In the genomic region with DNA sequence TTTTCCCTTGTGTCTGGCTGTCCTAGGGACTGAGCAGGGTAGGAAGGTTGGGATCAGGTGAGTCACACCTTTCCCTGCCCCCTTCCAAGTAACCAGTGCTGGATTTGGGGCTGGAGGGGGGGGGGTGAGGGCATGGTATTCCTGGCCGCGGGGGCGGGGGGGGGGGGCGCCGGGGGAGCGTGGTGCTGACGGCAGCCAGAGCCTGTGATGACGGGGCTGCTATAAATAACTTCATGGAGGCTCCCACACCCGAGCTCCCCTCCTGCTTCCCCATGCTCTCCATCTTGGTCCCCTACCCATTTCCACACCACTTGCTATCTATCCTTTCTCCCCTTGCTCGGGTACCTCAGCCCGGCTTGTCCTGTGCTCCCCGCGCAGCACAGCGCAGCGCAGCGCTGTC, we compare ENCODE assay signal across 10 mouse cellular contexts. TPM values are rescaled to one million over a fixed set of nuclear protein-coding genes. Genes with fewer than 3 reads are reported as not detected.
A peak's percentile ranks its signal among the peaks of the same experiment; 100 is the strongest.
DNase-seq lines count a peak whose midpoint lies in the region; ATAC-seq and TF ChIP-seq lines count a peak whose summit lies in the region.
"Had no signal": no experiment of that assay in that cellular context is flagged by ENCODE, and none has a peak within 500 bp of the region (broad histone marks: within the 10 kb centered on the region; RNA-seq: fewer than 3 reads in every experiment).

No protein-coding gene starts in this region.

- peaks cover 17% of the 10 kb centered on the region for H3K36me3 ChIP-seq in liver, embryonic 12.5 days
- no peaks in the 10 kb centered on the region for H3K36me3 ChIP-seq in liver, postnatal 0 days (replicated peaks; ENCODE audit: insufficient read depth, low read length)
- peaks cover 44% of the 10 kb centered on the region for H3K36me3 ChIP-seq in forebrain, embryonic 15.5 days
- H3K36me3 ChIP-seq in intestine, embryonic 16.5 days (ENCODE audit: control insufficient read depth, insufficient read depth, low read length) = 0 out of 2 replicates have a peak, but pooled peaks cover 4% of the 10 kb centered on the region
- H3K36me3 ChIP-seq in neural tube, embryonic 15.5 days = peaks cover 40% of the 10 kb centered on the region

- no peak overlapping the region for H3K4me3 ChIP-seq in liver, embryonic 12.5 days
- H3K4me3 ChIP-seq in liver, postnatal 0 days (ENCODE audit: low read depth, low read length) = no peak overlapping the region
- H3K4me3 ChIP-seq in forebrain, embryonic 15.5 days = peak overlapping the region; percentile 71; the same call in 1 of the 2 replicates
- H3K4me3 ChIP-seq in intestine, embryonic 16.5 days (ENCODE audit: low read length) = peak overlapping the region; percentile 19
- H3K4me3 ChIP-seq in neural tube, embryonic 15.5 days (replicated peaks) = peak overlapping the region; percentile 3

- no peak overlapping the region for H3K27ac ChIP-seq in liver, embryonic 12.5 days
- H3K27ac ChIP-seq in liver, postnatal 0 days (ENCODE audit: low read depth) = no peak overlapping the region
- 0 out of 2 replicates have a peak overlapping the region, but pooled peaks have one; percentile 25 for H3K27ac ChIP-seq in forebrain, embryonic 15.5 days (replicated peaks)
- H3K27ac ChIP-seq in intestine, embryonic 16.5 days (ENCODE audit: low read length) = no peak overlapping the region
- H3K27ac ChIP-seq in neural tube, embryonic 15.5 days (replicated peaks) = no peak overlapping the region; the same call in 1 of the 2 replicates

- 50% methylated on average over 7 of the region's 16 CpGs for WGBS in liver, embryonic 12.5 days (ENCODE audit: insufficient replicate concordance)
- 45% methylated on average over 9 of the region's 16 CpGs for WGBS in liver, postnatal 0 days (ENCODE audit: insufficient replicate concordance)
- 28% methylated on average over 12 of the region's 16 CpGs for WGBS in forebrain, embryonic 15.5 days
- 14% methylated on average over 14 of the region's 16 CpGs for WGBS in intestine, embryonic 16.5 days
- 17% methylated on average over 12 of the region's 16 CpGs for WGBS in neural tube, embryonic 15.5 days

- peaks cover 36% of the 10 kb centered on the region for H3K27me3 ChIP-seq in liver, embryonic 12.5 days (replicated peaks)
- peaks cover 23% of the 10 kb centered on the region for H3K27me3 ChIP-seq in liver, postnatal 0 days (ENCODE audit: insufficient read depth, low read length)
- no peaks in the 10 kb centered on the region for H3K27me3 ChIP-seq in forebrain, embryonic 15.5 days
- H3K27me3 ChIP-seq in intestine, embryonic 16.5 days (replicated peaks; ENCODE audit: control insufficient read depth, insufficient read depth, low read length) = no peaks in the 10 kb centered on the region; the same call in 1 of the 2 replicates
- no peaks in the 10 kb centered on the region for H3K27me3 ChIP-seq in neural tube, embryonic 15.5 days (replicated peaks)
- H3K27me3 ChIP-seq: Patski had no signal

- peaks cover 98% of the 10 kb centered on the region for H3K4me1 ChIP-seq in liver, embryonic 12.5 days
- H3K4me1 ChIP-seq in liver, postnatal 0 days (ENCODE audit: insufficient read depth) = peaks cover 35% of the 10 kb centered on the region
- peaks cover 52% of the 10 kb centered on the region for H3K4me1 ChIP-seq in forebrain, embryonic 15.5 days
- peaks cover 45% of the 10 kb centered on the region for H3K4me1 ChIP-seq in intestine, embryonic 16.5 days (ENCODE audit: control insufficient read depth, insufficient read depth, low read length)
- peaks cover 55% of the 10 kb centered on the region for H3K4me1 ChIP-seq in neural tube, embryonic 15.5 days

- H3K9ac ChIP-seq in liver, embryonic 12.5 days = peak overlapping the region; percentile 55
- no peak overlapping the region for H3K9ac ChIP-seq in liver, postnatal 0 days (replicated peaks)
- H3K9ac ChIP-seq in forebrain, embryonic 15.5 days (replicated peaks) = 0 out of 2 replicates have a peak overlapping the region, but pooled peaks have one; percentile 13
- peak overlapping the region; percentile 53; the same call in 1 of the 2 replicates for H3K9ac ChIP-seq in intestine, embryonic 16.5 days (ENCODE audit: low read depth, low read length)
- H3K9ac ChIP-seq in neural tube, embryonic 15.5 days (replicated peaks) = peak overlapping the region; percentile 54; the same call in 1 of the 2 replicates

- no peak for TF ChIP-seq CTCF in liver, postnatal 0 days (IDR thresholded peaks at IDR 0.05; ENCODE audit: low read depth)

- no peaks in the 10 kb centered on the region for H3K9me3 ChIP-seq in liver, embryonic 12.5 days (replicated peaks)
- no peaks in the 10 kb centered on the region for H3K9me3 ChIP-seq in liver, postnatal 0 days (ENCODE audit: low read length)
- H3K9me3 ChIP-seq in forebrain, embryonic 15.5 days = no peaks in the 10 kb centered on the region
- no peaks in the 10 kb centered on the region for H3K9me3 ChIP-seq in intestine, embryonic 16.5 days (ENCODE audit: control insufficient read depth, low read length)
- H3K9me3 ChIP-seq in neural tube, embryonic 15.5 days (replicated peaks) = no peaks in the 10 kb centered on the region

- TF ChIP-seq EP300 in liver, postnatal 0 days (IDR thresholded peaks at IDR 0.05; ENCODE audit: low read depth) = no peak

- no peak for DNase-seq in liver, postnatal 0 days
- DNase-seq in adrenal gland, postnatal 4 days (ENCODE audit: low spot score in 2 of 2) = no peak
- no peak for DNase-seq in cerebellum, postnatal 25 days
- DNase-seq in frontal cortex, postnatal 14 days (ENCODE audit: low spot score in 2 of 2) = no peak
- DNase-seq: lung, postnatal 10 days had no signal

- ATAC-seq in liver, embryonic 12.5 days = no peak
- no peak for ATAC-seq in liver, postnatal 0 days
- ATAC-seq in forebrain, embryonic 15.5 days (replicated peaks) = no peak
- ATAC-seq in intestine, embryonic 16.5 days = 0 out of 2 replicates have a peak, but pooled peaks have one; percentile 16
- ATAC-seq in neural tube, embryonic 15.5 days (ENCODE audit: low FRiP score) = no peak
- ATAC-seq: Patski had no signal

- peak overlapping the region; percentile 68 for H3K4me2 ChIP-seq in liver, embryonic 12.5 days
- H3K4me2 ChIP-seq in liver, postnatal 0 days (ENCODE audit: low read depth, low read length) = no peak overlapping the region
- H3K4me2 ChIP-seq in forebrain, embryonic 15.5 days (replicated peaks) = peak overlapping the region; percentile 87
- peak overlapping the region; percentile 42 for H3K4me2 ChIP-seq in intestine, embryonic 16.5 days (ENCODE audit: low read depth, low read length)
- peak overlapping the region; percentile 78 for H3K4me2 ChIP-seq in neural tube, embryonic 15.5 days

RNA-seq across cellular contexts. Expression of gene Syngap1, which starts 12.7 kb away (rescaled TPM):
- polyA plus RNA-seq in liver, embryonic 12.5 days (2016; fragmentation: Nextera tagmentation; extraction: Ambion mirVana) = 0.29 and 0.36 TPM in 2 replicates
- polyA plus RNA-seq in liver, postnatal 0 days (2015; fragmentation: Nextera tagmentation; extraction: Ambion mirVana) = 0.19 and 0.33 TPM in 2 replicates
- 6.5 and 7.3 TPM in 2 replicates for polyA plus RNA-seq in forebrain, embryonic 15.5 days (2015; fragmentation: Nextera tagmentation; extraction: Ambion mirVana)
- 0.66 and 1.1 TPM in 2 replicates for polyA plus RNA-seq in intestine, embryonic 16.5 days (2015; fragmentation: Nextera tagmentation; extraction: Ambion mirVana)
- polyA plus RNA-seq in neural tube, embryonic 15.5 days (2015; fragmentation: Nextera tagmentation; extraction: Ambion mirVana) = 3.7 and 3.8 TPM in 2 replicates
- total RNA-seq in adrenal gland, postnatal 4 days (2021) = 10 to 100 TPM; 29.7 to 37.1 TPM

RNA-seq across cellular contexts. Expression of gene Cuta, which starts 14.4 kb away (rescaled TPM):
- 119 and 129 TPM in 2 replicates for polyA plus RNA-seq in liver, embryonic 12.5 days (2016; fragmentation: Nextera tagmentation; extraction: Ambion mirVana)
- 83.4 and 87.1 TPM in 2 replicates for polyA plus RNA-seq in liver, postnatal 0 days (2015; fragmentation: Nextera tagmentation; extraction: Ambion mirVana)
- 144 and 150 TPM in 2 replicates for polyA plus RNA-seq in forebrain, embryonic 15.5 days (2015; fragmentation: Nextera tagmentation; extraction: Ambion mirVana)
- polyA plus RNA-seq in intestine, embryonic 16.5 days (2015; fragmentation: Nextera tagmentation; extraction: Ambion mirVana) = 294 and 314 TPM in 2 replicates
- 141 and 152 TPM in 2 replicates for polyA plus RNA-seq in neural tube, embryonic 15.5 days (2015; fragmentation: Nextera tagmentation; extraction: Ambion mirVana)
- total RNA-seq in adrenal gland, postnatal 4 days (2021) = 100 to 1,000 TPM; 127 to 132 TPM

RNA-seq across cellular contexts. Expression of gene Zbtb9, which starts 19.2 kb away (rescaled TPM):
- 8.9 and 9.2 TPM in 2 replicates for polyA plus RNA-seq in liver, embryonic 12.5 days (2016; fragmentation: Nextera tagmentation; extraction: Ambion mirVana)
- polyA plus RNA-seq in liver, postnatal 0 days (2015; fragmentation: Nextera tagmentation; extraction: Ambion mirVana) = 3.3 and 4.4 TPM in 2 replicates
- 15.8 and 17.2 TPM in 2 replicates for polyA plus RNA-seq in forebrain, embryonic 15.5 days (2015; fragmentation: Nextera tagmentation; extraction: Ambion mirVana)
- 13.8 and 14.8 TPM in 2 replicates for polyA plus RNA-seq in intestine, embryonic 16.5 days (2015; fragmentation: Nextera tagmentation; extraction: Ambion mirVana)
- polyA plus RNA-seq in neural tube, embryonic 15.5 days (2015; fragmentation: Nextera tagmentation; extraction: Ambion mirVana) = 15.9 and 16.0 TPM in 2 replicates
- total RNA-seq in adrenal gland, postnatal 4 days (2021) = 1 to 10 TPM; 8.0 to 9.6 TPM

RNA-seq across cellular contexts. Expression of gene Phf1, which starts 20.9 kb away (rescaled TPM):
- polyA plus RNA-seq in liver, embryonic 12.5 days (2016; fragmentation: Nextera tagmentation; extraction: Ambion mirVana) = 2.7 TPM in 2 replicates
- polyA plus RNA-seq in liver, postnatal 0 days (2015; fragmentation: Nextera tagmentation; extraction: Ambion mirVana) = 2.5 and 2.7 TPM in 2 replicates
- 17.2 and 18.3 TPM in 2 replicates for polyA plus RNA-seq in forebrain, embryonic 15.5 days (2015; fragmentation: Nextera tagmentation; extraction: Ambion mirVana)
- polyA plus RNA-seq in intestine, embryonic 16.5 days (2015; fragmentation: Nextera tagmentation; extraction: Ambion mirVana) = 6.8 and 8.0 TPM in 2 replicates
- polyA plus RNA-seq in neural tube, embryonic 15.5 days (2015; fragmentation: Nextera tagmentation; extraction: Ambion mirVana) = 27.5 and 30.5 TPM in 2 replicates
- 10 to 100 TPM; 32.0 to 33.4 TPM for total RNA-seq in adrenal gland, postnatal 4 days (2021)

RNA-seq across cellular contexts. Expression of gene Kifc5b, which starts 36.8 kb away (rescaled TPM):
- 6.6 and 8.1 TPM in 2 replicates for polyA plus RNA-seq in liver, embryonic 12.5 days (2016; fragmentation: Nextera tagmentation; extraction: Ambion mirVana)
- polyA plus RNA-seq in liver, postnatal 0 days (2015; fragmentation: Nextera tagmentation; extraction: Ambion mirVana) = 1.6 and 2.7 TPM in 2 replicates
- 4.3 and 5.5 TPM in 2 replicates for polyA plus RNA-seq in forebrain, embryonic 15.5 days (2015; fragmentation: Nextera tagmentation; extraction: Ambion mirVana)
- polyA plus RNA-seq in intestine, embryonic 16.5 days (2015; fragmentation: Nextera tagmentation; extraction: Ambion mirVana) = 5.3 and 6.5 TPM in 2 replicates
- polyA plus RNA-seq in neural tube, embryonic 15.5 days (2015; fragmentation: Nextera tagmentation; extraction: Ambion mirVana) = 2.3 and 3.5 TPM in 2 replicates
- total RNA-seq in adrenal gland, postnatal 4 days (2021) = 10 to 100 TPM; 11.8 to 12.2 TPM

Comparison
In these comparisons a context has a peak if more than half of its experiments do, and no peak if none do; other contexts are left out.
1. H3K4me3 ChIP-seq: peak in forebrain, embryonic 15.5 days (single experiment), intestine, embryonic 16.5 days (single experiment) and neural tube, embryonic 15.5 days (single experiment); none in liver, embryonic 12.5 days (single experiment) and liver, postnatal 0 days (single experiment).